Mouse (Mus musculus): ENCODE results near the gene Gna11.

DNA sequence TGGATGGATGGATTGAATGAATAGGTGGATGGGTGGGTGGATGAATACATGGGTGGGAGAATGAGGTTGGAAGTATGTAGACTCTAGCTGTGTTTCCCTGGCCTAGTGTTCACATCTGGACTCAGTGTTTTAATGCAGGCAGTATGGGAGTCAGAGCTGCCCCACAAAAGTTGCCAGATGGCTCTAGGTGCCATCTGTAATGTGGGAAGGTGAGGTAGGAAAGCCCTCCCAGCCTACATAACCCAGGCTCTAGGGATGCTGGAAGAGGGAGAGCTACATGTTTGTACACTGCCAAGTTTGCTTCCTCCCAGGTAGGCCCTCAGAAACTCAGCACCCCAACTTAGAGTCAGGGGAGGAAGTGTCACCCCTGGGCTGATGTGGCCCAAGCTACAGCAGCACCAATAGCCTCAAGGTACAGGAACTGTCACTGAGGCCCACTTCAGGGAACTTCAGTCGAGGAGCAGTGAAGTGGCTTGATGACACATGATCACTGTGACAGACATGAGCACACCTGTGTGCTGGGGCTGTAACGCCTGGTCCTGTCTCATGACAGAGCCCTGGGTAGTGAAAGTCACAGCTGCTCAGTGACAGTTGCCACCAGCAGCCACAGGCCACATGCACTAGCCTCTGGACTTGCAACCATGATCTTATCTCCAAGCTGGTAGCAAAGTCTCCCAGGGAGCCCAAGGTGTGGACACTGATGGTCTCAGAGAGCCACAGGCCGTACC is 6.5 kb downstream of the Gna11 start:
- TF ChIP-seq GATA1 (IDR thresholded peaks at IDR 0.05; ENCODE audit: low read length) = no peak
- TF ChIP-seq TAL1 (IDR thresholded peaks at IDR 0.05; ENCODE audit: low read length) = no peak

Measured in erythroblast, embryonic 14.5 days (primary cell).